Mouse (Mus musculus) embryonic facial prominence, embryonic 14.5 days (tissue): ENCODE data around the gene 4930432M17Rik. TPM values are rescaled to one million over a fixed set of nuclear protein-coding genes. Genes with fewer than 3 reads are reported as not detected.

Experiments used
- ATAC-seq: fragments of 200-750 bp; cut with Nextera tagmentation; 2 replicates; pipeline ENCODE4 v1.8.0; 2017; ENCODE audit warnings: low read depth, moderate number of reproducible peaks, moderate TSS enrichment
- DNase-seq: peaks from one replicate; pipeline ENCODE4 v3.0.0-alpha.2; 2015; ENCODE audit warnings: low spot score
- H3K27ac ChIP-seq: fragments of 300-500 bp; sonication (generic); replicated peaks from 2 replicates; pipeline ENCODE4 v1.5.1; 2014; ENCODE audit warnings: low read depth, mild to moderate bottlenecking, low read length, moderate library complexity
- H3K27me3 ChIP-seq: fragments of 300-500 bp; sonication (generic); replicated peaks from 2 replicates; pipeline ENCODE4 v1.6.1; 2014; ENCODE audit warnings: low read length; ENCODE audit not compliant: control insufficient read depth, insufficient read depth
- H3K36me3 ChIP-seq: fragments of 300-500 bp; sonication (generic); 2 replicates; pipeline ENCODE4 v1.6.1; 2014; ENCODE audit warnings: low read length, mixed read lengths; ENCODE audit not compliant: control insufficient read depth, insufficient read depth
- H3K4me1 ChIP-seq: fragments of 300-500 bp; sonication (generic); 2 replicates; pipeline ENCODE4 v1.6.1; 2014; ENCODE audit warnings: antibody characterized with exemption, low read length; ENCODE audit not compliant: control insufficient read depth, insufficient read depth
- H3K4me2 ChIP-seq: fragments of 300-500 bp; sonication (generic); 2 replicates; pipeline ENCODE4 v1.6.1; 2014; ENCODE audit warnings: low read depth, mild to moderate bottlenecking, low read length, moderate library complexity, mixed read lengths
- H3K4me3 ChIP-seq: fragments of 300-500 bp; sonication (generic); 2 replicates; pipeline ENCODE4 v1.5.1; 2014; ENCODE audit warnings: low read depth, mild to moderate bottlenecking, low read length
- H3K9ac ChIP-seq: fragments of 300-500 bp; sonication (generic); 2 replicates; pipeline ENCODE4 v1.6.1; 2014; ENCODE audit warnings: low read depth, mild to moderate bottlenecking, low read length, moderate library complexity, mixed read lengths
- H3K9me3 ChIP-seq: fragments of 300-500 bp; sonication (generic); 2 replicates; pipeline ENCODE4 v1.6.1; 2016; ENCODE audit warnings: low read length; ENCODE audit not compliant: control insufficient read depth
- WGBS: fragments of 180-500 bp; shearing (Covaris S2); extraction: QIAGEN DNeasy Blood & Tissue Kit; methylation state at CpG from one replicate; pipeline ENCODE4 v1.1.7; 2014; 5-methylcytosine and 5-hydroxymethylcytosine counted together
- polyA plus RNA-seq: library from polyadenylated mRNA; unstranded; fragments of >200 nt; fragmentation: Nextera tagmentation; extraction: Ambion mirVana; gene quantifications from 2 replicates; pipeline ENCODE4 v1.2.1, GENCODE M21; 2014

4930432M17Rik gene
- polyA plus RNA-seq, 1 experiment from 2014 or later: not detected

DNA sequence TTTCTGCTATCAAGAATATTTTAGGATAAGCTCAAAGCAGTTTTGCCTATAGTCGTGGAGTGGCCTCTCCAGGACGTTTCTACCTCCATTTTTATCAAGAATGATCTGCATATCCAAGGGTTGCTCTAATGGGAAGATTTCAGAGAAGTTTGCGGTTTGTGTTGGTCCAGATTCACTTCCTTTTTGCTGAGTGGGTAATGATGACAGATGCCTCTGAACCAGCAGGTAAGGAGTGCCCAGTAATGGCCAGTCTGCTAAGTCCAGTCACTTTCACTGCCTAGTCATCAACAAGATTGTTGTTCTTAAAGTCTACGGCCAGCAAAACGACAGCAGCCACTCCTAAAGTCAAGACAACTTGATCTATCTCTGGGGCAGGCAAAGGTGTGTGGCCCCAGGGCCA is 32.8 kb upstream of the 4930432M17Rik start:
- no peak overlapping the region for H3K4me2 ChIP-seq
- no peak overlapping the region for H3K4me3 ChIP-seq
- ATAC-seq: no peak
- no peak overlapping the region for H3K9ac ChIP-seq
- DNase-seq: no peak
- no peaks in the 10 kb centered on the region for H3K36me3 ChIP-seq
- H3K27me3 ChIP-seq: no peaks in the 10 kb centered on the region
- 79% methylated on average over 5 of the region's 5 CpGs for WGBS
- H3K9me3 ChIP-seq: 0 out of 2 replicates have a peak, but pooled peaks cover 2% of the 10 kb centered on the region
- H3K27ac ChIP-seq: no peak overlapping the region
- H3K4me1 ChIP-seq: 0 out of 2 replicates have a peak, but pooled peaks cover 8% of the 10 kb centered on the region

- Histone ChIP-seq H3K9ac (no peak overlapping the region), H3K36me3 (no peaks in the 10 kb centered on the region), H3K4me3 (no peak overlapping the region), H3K4me1 (0 out of 2 replicates have a peak, but pooled peaks cover 8% of the 10 kb centered on the region), H3K9me3 (0 out of 2 replicates have a peak, but pooled peaks cover 2% of the 10 kb centered on the region), H3K4me2 (no peak overlapping the region), H3K27me3 (no peaks in the 10 kb centered on the region), H3K27ac (no peak overlapping the region)
- WGBS: 82% methylated on average over 3 of the region's 3 CpGs
- DNase-seq (peak; percentile 84), ATAC-seq (peak; percentile 90)
These were observed 32.3 kb upstream of the 4930432M17Rik start for GRCm38 (mm10) chr3:121638241-121638640.

DNA sequence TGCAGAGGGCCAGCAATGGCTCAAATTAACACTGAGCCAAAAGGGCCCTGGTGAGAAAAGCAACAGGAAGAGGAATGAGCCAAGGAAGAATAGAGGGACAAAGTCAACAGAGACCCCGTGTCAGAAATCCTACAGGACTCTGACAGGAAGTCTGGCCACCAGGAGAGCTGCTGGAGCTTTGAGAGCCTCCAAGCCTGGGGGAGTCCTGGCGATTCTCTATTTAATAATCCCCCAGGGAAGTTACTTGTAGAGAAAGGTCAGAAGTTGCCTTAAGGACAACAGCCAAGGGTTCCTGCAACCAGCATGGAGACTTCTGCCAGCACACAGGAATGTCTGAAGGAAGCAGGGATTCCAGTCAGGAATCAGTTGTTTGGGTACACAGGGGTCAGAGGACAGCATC is 30.0 kb upstream of the 4930432M17Rik start:
- H3K36me3 ChIP-seq: no peaks in the 10 kb centered on the region
- no peak overlapping the region for H3K9ac ChIP-seq
- H3K27ac ChIP-seq: no peak overlapping the region
- H3K4me2 ChIP-seq: no peak overlapping the region
- H3K9me3 ChIP-seq: no peaks in the 10 kb centered on the region
- no peaks in the 10 kb centered on the region for H3K27me3 ChIP-seq
- 33% methylated on average over 2 of the region's 2 CpGs for WGBS
- ATAC-seq (no peak), DNase-seq (no peak)
- H3K4me3 ChIP-seq: no peak overlapping the region
- H3K4me1 ChIP-seq: 0 out of 2 replicates have a peak, but pooled peaks cover 5% of the 10 kb centered on the region

GRCm38 (mm10) chr3:121643236-121643635 is 27.3 kb upstream of the 4930432M17Rik start:
- 68% methylated on average over 8 of the region's 8 CpGs for WGBS
- H3K9ac ChIP-seq: no peak overlapping the region
- H3K27me3 ChIP-seq: no peaks in the 10 kb centered on the region
- no peak overlapping the region for H3K4me3 ChIP-seq
- no peaks in the 10 kb centered on the region for H3K36me3 ChIP-seq
- ATAC-seq (no peak), DNase-seq (no peak)
- H3K27ac ChIP-seq: no peak overlapping the region
- H3K4me1 ChIP-seq: 0 out of 2 replicates have a peak, but pooled peaks cover 5% of the 10 kb centered on the region
- H3K9me3 ChIP-seq: no peaks in the 10 kb centered on the region
- no peak overlapping the region for H3K4me2 ChIP-seq

DNA sequence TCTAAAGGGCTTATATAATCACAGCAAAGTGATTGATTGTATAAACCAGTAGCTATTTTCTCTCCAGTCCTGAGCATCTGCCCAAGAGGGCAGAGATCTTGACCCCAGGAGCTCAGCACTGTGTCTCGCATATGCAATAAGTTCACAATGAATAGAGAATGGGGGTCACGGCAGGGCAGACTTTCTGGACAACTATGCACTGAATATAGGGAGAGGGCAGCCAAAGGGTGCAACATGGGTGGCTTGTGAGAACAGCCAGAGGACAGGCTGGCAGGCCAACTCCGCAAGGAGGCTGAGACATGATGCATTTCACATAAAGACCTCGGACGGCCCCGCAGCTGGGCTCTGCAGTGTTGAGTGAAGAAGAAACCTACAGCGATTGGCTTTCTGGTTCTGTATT is 25.1 kb upstream of the 4930432M17Rik start:
- no peak for ATAC-seq
- no peak for DNase-seq
- 55% methylated on average over 7 of the region's 7 CpGs for WGBS

GRCm38 (mm10) chr3:121646364-121647048 is 24.1 kb upstream of the 4930432M17Rik start:
- ATAC-seq: no peak
- WGBS: 53% methylated on average over 9 of the region's 9 CpGs

More for the DNA sequence above, 25.1 kb upstream of the 4930432M17Rik start:
- Histone ChIP-seq H3K36me3 (no peaks in the 10 kb centered on the region), H3K4me3 (no peak overlapping the region), H3K4me2 (no peak overlapping the region), H3K27ac (no peak overlapping the region), H3K9me3 (no peaks in the 10 kb centered on the region), H3K9ac (no peak overlapping the region), H3K4me1 (no peaks in the 10 kb centered on the region), H3K27me3 (no peaks in the 10 kb centered on the region)

GRCm38 (mm10) chr3:121648238-121648778 is 22.3 kb upstream of the 4930432M17Rik start:
- DNase-seq (no peak), ATAC-seq (no peak)
- no peak overlapping the region for H3K4me2 ChIP-seq
- H3K27ac ChIP-seq: no peak overlapping the region
- H3K9ac ChIP-seq: no peak overlapping the region
- no peaks in the 10 kb centered on the region for H3K27me3 ChIP-seq
- WGBS: 87% methylated on average over 8 of the region's 8 CpGs
- H3K4me3 ChIP-seq: no peak overlapping the region
- no peaks in the 10 kb centered on the region for H3K9me3 ChIP-seq
- no peaks in the 10 kb centered on the region for H3K4me1 ChIP-seq
- H3K36me3 ChIP-seq: no peaks in the 10 kb centered on the region

More at GRCm38 (mm10) chr3:121646364-121647048, 24.1 kb upstream of the 4930432M17Rik start:
- Histone ChIP-seq H3K4me1 (no peaks in the 10 kb centered on the region), H3K27me3 (no peaks in the 10 kb centered on the region), H3K4me2 (no peak overlapping the region), H3K27ac (no peak overlapping the region), H3K9ac (0 out of 2 replicates have a peak overlapping the region, but pooled peaks have one; percentile 11), H3K36me3 (no peaks in the 10 kb centered on the region), H3K4me3 (no peak overlapping the region), H3K9me3 (no peaks in the 10 kb centered on the region)
- peak; percentile 45 for DNase-seq

DNA sequence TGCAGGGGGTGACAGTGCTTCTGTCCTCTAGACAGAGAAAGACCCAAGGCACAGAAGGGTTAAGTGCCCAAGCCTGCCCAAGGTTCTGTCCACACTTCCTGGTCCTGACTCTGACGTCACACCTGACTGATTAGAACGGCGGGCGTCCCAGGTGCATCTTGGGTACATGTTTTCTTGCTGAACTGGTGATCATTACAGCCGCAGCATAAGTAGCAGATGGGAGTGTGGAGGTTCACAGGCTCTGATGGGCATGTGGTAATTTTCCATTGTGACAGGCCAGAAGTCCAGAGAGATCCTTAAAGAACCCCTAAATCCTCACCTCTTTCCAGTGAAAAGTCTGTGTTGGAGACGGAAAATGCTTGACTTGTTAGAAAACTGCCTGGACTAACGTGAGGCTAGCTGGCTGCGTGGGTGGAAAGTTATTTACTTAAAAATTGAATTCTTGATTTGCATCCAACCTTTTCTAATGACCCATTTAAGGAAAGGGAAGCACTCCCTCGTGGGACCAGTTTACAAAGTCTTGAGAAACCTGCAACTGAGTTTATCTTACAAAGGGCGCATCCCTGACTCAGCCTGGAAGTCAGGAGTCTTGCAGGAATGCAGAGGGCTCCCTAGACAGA is 20.4 kb upstream of the 4930432M17Rik start:
- Histone ChIP-seq H3K36me3 (no peaks in the 10 kb centered on the region), H3K4me2 (no peak overlapping the region), H3K9ac (no peak overlapping the region), H3K9me3 (no peaks in the 10 kb centered on the region), H3K27ac (no peak overlapping the region), H3K27me3 (no peaks in the 10 kb centered on the region), H3K4me1 (no peaks in the 10 kb centered on the region), H3K4me3 (no peak overlapping the region)
- DNase-seq: peak; percentile 63
- WGBS: 48% methylated on average over 10 of the region's 10 CpGs
- ATAC-seq: no peak
